Mouse (Mus musculus) lung, adult 2 months (tissue): Measurements from ENCODE around the gene Pparg. TPM values are rescaled to one million over a fixed set of nuclear protein-coding genes. Genes with fewer than 3 reads are reported as not detected.

Experiments used
- DNase-seq: peaks from one replicate; pipeline ENCODE4 v3.0.0; 2022
- H3K4me1 ChIP-seq: fragments of 200-500 bp; 2 replicates; pipeline ENCODE4 v1.6.1; 2011; ENCODE audit warnings: low read length; ENCODE audit not compliant: control insufficient read depth, insufficient read depth
- H3K4me3 ChIP-seq: fragments of 200-500 bp; replicated peaks from 2 replicates; pipeline ENCODE3; 2011; ENCODE audit warnings: low read depth, mild to moderate bottlenecking, control low read depth, low read length; ENCODE audit errors: extremely low read depth
- CTCF ChIP-seq: fragments of 200-500 bp; IDR thresholded peaks from 2 replicates; pipeline ENCODE4 v1.5.1; 2011; ENCODE audit warnings: mild to moderate bottlenecking, low read length, control low read depth; ENCODE audit not compliant: insufficient read depth
- POLR2A ChIP-seq: fragments of 200-500 bp; IDR thresholded peaks from 2 replicates; pipeline ENCODE4 v1.6.1; 2011; ENCODE audit warnings: low read depth, mild to moderate bottlenecking, control low read depth, low read length, borderline replicate concordance; ENCODE audit errors: extremely low read depth
- WGBS: fragments of 180-500 bp; shearing (Covaris S2); methylation state at CpG from one replicate; pipeline ENCODE4 v1.1.7; 2018; 5-methylcytosine and 5-hydroxymethylcytosine counted together
- polyA plus RNA-seq: library from polyadenylated mRNA; depleted of rRNA; stranded (reverse); fragments of >200 nt; gene quantifications from 2 replicates; pipeline ENCODE4 v1.2.3, GENCODE M21; 2012

The Pparg gene
- polyA plus RNA-seq, 1 experiment, result 13.7 TPM

DNA sequence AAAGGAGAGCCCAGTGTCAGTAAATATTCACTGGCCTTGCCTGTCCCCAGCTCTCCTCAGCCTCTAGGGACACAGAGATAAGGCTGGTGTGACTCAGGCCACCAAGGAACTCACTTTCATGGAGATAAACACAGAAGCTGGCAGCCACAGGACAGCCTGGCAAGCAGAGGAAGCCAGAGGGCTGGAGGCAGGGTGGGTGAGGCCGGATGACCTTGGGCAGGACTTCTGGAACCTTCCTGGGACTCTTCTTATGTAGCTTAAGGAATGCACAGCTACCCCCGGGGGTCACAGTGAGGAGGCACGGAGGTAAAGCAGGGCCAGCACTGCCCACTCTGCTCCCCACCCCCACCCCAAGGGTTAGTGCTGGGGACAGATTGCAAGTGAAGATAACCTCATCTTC lies 140.4 kb downstream of the Pparg start:
- H3K4me1 ChIP-seq, result peaks cover 2% of the 10 kb centered on the region; the same call in 1 of the 2 replicates
- H3K4me3 ChIP-seq, result no peak overlapping the region
- DNase-seq, result no peak
- WGBS, result 29% methylated on average over 3 of the region's 3 CpGs
- TF ChIP-seq CTCF, result no peak
- no peak for TF ChIP-seq POLR2A

DNA sequence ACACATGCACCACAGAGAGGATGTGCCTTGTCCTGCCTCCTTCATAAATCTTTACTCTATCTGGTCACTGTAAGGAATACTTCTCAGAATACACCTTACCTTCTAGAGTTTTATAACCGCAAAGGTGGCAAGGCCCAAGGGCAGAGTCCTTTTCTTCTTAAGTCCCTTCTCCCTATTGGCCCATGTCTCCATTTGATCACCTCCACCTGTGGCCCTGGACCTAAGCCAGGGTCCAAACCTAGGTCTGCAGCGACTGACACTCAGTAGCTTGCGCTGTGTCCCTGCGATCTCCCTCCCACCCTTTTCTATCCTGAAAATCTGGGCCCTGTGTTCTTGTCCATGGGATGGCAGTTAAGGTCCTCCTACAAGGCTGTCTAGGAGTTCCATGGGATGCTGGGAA lies 142.3 kb downstream of the Pparg start:
- WGBS, result 96% methylated on average over 4 of the region's 4 CpGs
- H3K4me1 ChIP-seq, result peaks cover 2% of the 10 kb centered on the region; the same call in 1 of the 2 replicates
- DNase-seq, result no peak
- TF ChIP-seq POLR2A, result no peak
- no peak overlapping the region for H3K4me3 ChIP-seq

DNA sequence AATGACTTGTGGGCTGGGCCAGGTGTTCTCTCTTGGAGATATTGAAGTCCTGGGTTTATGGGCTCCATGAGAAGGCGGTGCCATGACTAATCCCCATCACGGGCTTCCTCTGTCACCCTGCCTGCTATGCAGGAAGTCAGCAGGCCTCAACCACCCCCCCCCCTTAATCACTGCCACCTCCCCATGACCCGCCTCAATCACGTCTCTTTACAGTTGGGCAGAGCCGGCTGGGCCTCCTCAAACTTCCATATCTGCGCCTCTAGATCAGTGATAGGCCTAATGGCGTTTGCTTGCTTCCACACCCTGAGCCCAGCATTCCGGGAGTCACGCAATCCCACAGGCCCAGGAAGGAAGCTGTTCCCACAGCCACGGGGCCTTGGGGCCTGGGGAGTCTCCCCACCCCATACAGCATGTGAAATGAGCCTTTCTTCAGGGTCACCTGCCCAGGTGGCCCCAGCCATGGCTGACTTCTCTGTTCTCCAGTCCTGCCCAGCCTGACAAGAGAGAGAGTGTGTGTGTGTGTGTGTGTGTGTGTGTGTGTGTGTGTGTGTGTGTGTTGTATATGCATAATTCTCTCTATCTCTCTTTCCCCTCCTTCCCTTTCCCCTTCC lies 142.9 kb downstream of the Pparg start:
- H3K4me1 ChIP-seq, result peaks cover 2% of the 10 kb centered on the region; the same call in 1 of the 2 replicates
- WGBS, result 70% methylated on average over 10 of the region's 10 CpGs
- no peak for DNase-seq
- no peak overlapping the region for H3K4me3 ChIP-seq
- TF ChIP-seq CTCF, result no peak
- TF ChIP-seq POLR2A, result no peak

DNA sequence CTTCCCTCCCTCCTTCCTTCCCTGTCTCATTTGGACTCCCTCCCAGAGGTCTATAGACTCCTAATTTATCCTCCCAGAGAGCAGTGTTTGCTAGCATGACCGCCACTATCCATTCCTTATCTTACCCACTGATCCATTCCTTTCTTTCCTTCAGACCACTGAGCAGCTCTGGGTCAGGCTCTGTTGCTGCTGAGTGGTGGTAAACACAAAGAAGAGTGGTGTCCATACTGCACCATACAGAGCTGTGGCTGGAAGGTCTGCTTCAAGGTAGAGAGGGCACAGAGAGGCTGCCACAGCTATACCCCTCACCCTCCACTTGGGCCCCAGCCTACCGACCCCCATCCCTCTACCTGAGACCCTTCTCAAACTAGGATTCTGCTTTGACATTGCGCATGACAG lies 143.4 kb downstream of the Pparg start:
- Histone ChIP-seq H3K4me3 (no peak overlapping the region), H3K4me1 (peaks cover 2% of the 10 kb centered on the region; the same call in 1 of the 2 replicates)
- 84% methylated on average over 3 of the region's 3 CpGs for WGBS
- no peak for DNase-seq
- TF ChIP-seq CTCF (no peak), POLR2A (no peak)

DNA sequence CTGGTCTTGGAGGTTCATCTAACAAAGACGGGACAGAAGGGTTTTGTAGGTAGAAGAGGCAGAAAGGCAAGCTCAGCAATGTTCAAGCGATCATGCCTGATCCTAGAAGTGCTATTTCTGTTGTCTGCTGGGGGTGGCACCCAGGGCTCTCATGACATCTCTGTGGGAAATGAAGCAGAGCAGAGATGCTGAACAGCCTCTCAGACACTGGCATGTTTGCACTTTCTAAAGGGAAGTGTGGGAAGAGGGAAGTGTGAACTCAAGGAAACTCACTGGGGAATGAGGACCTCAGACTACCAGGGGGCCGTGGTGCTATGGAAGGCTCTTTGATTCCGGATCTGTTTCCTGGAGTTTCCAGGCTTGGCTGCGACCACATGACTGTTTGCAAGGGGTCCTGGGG lies 144.2 kb downstream of the Pparg start:
- DNase-seq, result no peak
- no peak for TF ChIP-seq CTCF
- no peak for TF ChIP-seq POLR2A
- 73% methylated on average over 5 of the region's 5 CpGs for WGBS
- H3K4me1 ChIP-seq, result peaks cover 2% of the 10 kb centered on the region; the same call in 1 of the 2 replicates
- H3K4me3 ChIP-seq, result no peak overlapping the region

DNA sequence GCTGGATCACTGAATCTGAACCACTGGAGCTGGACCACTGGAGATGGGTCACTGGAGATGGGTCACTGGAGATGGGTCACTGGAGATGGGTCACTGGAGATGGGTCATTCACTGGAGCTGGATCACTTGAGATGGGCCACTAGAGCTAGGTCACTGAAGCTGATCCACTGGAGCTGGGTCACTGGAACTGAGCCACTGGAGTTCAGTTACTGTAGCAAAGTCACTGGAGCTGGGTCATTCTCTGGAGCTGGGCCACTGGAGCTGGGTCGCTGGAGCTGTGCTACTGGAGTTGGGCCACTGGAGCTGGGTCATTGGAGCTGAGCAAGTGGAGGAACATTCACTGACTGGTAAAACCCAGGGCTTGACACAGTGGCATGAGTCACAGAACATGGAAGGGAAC lies 145.7 kb downstream of the Pparg start:
- WGBS, result 90% methylated on average over 1 of the region's 1 CpGs
- no peak for DNase-seq
- Histone ChIP-seq H3K4me1 (no peaks in the 10 kb centered on the region), H3K4me3 (no peak overlapping the region)
- TF ChIP-seq POLR2A, result no peak
- no peak for TF ChIP-seq CTCF

DNA sequence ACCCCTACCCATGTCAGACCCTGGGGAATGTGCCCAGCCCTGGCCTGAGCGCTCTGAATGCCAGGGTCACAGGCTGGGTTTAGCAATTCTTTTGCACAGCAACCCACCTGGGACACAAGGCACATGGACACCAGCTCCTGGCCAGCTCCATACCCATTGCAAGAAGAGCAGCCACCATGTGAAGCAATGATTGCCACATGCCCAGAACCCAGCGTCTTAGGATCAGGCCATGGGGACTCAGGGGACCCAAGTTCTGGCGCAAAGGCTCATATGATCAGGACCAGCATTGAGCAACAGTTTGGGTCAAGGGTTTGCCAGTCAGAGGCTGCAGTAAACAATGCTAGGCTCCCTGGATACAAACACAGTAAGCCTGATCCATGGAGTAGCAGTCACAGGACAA lies 150.7 kb downstream of the Pparg start:
- no peak for TF ChIP-seq CTCF
- TF ChIP-seq POLR2A, result no peak
- no peaks in the 10 kb centered on the region for H3K4me1 ChIP-seq
- WGBS, result 85% methylated on average over 3 of the region's 3 CpGs
- DNase-seq, result no peak
- no peak overlapping the region for H3K4me3 ChIP-seq

DNA sequence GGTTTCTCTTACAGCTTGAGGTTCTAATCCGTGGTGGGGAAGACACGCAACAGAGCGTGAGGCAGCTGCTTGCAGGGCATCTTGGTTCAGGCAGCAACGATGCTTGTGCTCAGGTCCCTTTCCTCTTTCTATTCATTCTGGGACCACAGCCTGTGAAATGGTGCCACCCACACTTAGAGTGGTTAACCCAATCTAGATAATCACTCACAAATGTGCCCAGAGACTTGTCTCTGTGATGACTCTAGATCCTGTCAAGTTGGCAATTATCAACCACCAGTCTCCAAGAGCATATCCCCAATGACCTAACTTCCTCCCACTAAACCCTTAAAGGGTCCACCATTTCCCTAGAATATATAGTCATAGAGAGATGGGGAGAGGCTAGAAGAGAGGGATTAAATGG lies 152.5 kb downstream of the Pparg start:
- no peak for DNase-seq
- TF ChIP-seq POLR2A (no peak), CTCF (no peak)
- WGBS, result 91% methylated on average over 4 of the region's 4 CpGs
- H3K4me3 ChIP-seq, result no peak overlapping the region
- H3K4me1 ChIP-seq, result no peaks in the 10 kb centered on the region

DNA sequence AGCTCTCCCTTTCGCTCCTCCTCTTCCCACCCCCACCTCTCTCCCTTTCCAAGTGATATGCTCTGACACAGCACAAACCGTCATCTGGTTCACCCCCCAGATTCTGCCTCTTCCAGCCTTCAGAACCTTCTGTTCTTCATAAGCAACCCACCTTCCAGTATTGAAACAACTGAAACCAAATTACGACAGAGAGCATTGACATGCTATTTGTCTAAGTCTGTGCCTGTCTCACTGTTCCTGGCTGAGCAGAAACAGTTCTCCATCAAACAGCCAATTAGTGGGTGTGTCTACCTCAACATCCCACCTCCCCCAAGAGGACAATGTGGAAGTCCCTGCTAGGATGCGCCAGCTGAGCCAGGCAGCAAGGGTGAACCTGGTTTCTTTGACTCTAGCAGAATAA lies 157.2 kb downstream of the Pparg start:
- TF ChIP-seq CTCF (no peak), POLR2A (no peak)
- Histone ChIP-seq H3K4me1 (peaks cover 3% of the 10 kb centered on the region), H3K4me3 (no peak overlapping the region)
- WGBS, result 77% methylated on average over 4 of the region's 4 CpGs
- DNase-seq, result no peak

DNA sequence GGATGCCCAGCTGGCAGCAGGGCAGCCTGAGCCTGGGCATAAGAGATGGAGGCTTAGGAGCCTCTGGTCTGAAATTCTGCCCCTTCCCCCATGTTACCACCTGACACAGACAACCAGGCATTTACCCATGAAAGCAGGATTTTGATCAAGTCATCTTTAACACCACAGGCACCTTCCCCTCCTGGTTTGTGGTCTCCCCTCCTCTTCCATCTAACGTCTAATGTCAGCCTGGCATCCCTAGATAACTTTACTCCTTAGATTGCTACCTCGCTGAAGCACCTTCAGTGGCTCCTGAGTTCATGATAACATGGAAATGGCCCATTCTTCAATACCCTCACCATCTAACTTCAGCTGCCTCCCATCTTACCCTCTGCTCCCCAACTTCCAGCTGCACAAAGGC lies 157.6 kb downstream of the Pparg start:
- peaks cover 3% of the 10 kb centered on the region for H3K4me1 ChIP-seq
- no peak for DNase-seq
- TF ChIP-seq CTCF, result no peak
- no peak for TF ChIP-seq POLR2A
- no peak overlapping the region for H3K4me3 ChIP-seq
- WGBS, result 62% methylated on average over 2 of the region's 2 CpGs

DNA sequence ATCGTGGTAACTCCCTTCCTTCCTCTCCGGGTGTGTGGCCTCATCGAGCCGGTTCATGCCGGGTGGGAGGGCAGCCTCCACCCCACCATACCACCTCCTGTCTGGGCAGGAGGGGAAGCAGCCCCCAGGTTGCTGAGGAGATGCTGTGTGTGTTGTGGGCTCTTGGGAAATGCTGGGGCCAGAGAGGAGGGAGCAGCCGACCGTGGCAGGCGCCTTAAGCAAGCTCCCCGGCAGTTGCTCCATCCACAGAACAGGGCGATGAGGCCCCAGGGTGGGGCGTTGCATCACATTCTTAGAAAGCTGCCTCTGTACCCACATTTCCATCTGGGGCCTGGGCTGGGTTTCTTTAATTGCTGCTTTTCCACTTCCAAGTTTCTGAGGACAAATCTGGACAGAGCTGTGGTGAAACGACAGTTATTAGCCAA lies 158.5 kb downstream of the Pparg start:
- WGBS, result 44% methylated on average over 12 of the region's 12 CpGs
- TF ChIP-seq CTCF (no peak), POLR2A (no peak)
- no peak for DNase-seq
- Histone ChIP-seq H3K4me1 (peaks cover 4% of the 10 kb centered on the region), H3K4me3 (no peak overlapping the region)

DNA sequence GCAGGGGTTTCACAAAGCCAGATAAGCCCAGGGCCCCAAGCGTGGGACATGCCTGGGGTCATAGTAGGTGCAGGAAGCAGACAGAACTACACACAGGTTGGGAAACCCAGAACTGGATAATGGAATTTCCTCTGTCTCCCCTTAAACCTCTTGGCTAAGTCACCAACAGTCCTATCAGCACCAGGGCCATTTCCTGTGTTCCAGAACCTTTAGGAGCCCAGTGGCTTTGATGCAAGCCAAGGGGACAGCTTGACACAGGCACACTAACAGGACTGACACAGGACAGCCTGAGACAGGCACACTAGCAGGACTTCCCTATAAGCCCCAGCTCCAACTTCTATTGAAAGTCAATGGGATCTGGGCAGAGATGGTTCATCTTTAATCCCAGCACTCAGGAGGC lies 161.2 kb downstream of the Pparg start:
- TF ChIP-seq POLR2A (no peak), CTCF (no peak)
- WGBS, result 80% methylated on average over 1 of the region's 1 CpGs

More for the DNA sequence above, 161.2 kb downstream of the Pparg start:
- Histone ChIP-seq H3K4me3 (no peak overlapping the region), H3K4me1 (peaks cover 8% of the 10 kb centered on the region)
- no peak for DNase-seq
